20 mouse cellular contexts compared by ENCODE assay signal in the genomic region with DNA sequence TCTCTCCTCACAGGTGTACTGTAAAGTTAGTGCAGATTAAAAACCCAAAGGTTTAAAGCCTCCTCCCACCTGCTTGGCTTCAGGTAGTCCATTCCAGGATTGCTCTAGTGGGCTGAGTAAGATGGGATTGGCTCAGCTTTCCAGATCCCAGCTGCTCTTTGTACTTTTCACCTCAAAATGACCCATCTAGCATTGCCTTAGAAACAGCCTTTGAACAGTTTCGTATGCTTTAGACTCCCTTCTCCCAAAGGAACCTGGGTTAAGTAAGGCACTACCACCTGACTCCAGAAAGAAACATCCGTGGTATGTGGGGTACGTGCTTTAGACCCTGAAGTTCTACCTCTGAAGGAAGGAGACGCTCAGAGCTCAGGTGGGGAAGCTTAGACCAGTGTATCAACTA. TPM values are rescaled to one million over a fixed set of nuclear protein-coding genes. Genes with fewer than 3 reads are reported as not detected.
DNase-seq lines count a peak whose midpoint lies in the region; ATAC-seq and TF ChIP-seq lines count a peak whose summit lies in the region.
"Had no signal": no experiment of that assay in that cellular context is flagged by ENCODE, and none has a peak within 500 bp of the region (broad histone marks: within the 10 kb centered on the region; RNA-seq: fewer than 3 reads in every experiment).

No protein-coding gene starts in this region.

- no peak overlapping the region for H3K9ac ChIP-seq in neural tube, embryonic 12.5 days
- H3K9ac ChIP-seq in liver, embryonic 11.5 days (ENCODE audit: low read depth, low read length), result no peak overlapping the region
- no peak overlapping the region for H3K9ac ChIP-seq in lung, postnatal 0 days (replicated peaks; ENCODE audit: low read depth)
- H3K9ac ChIP-seq: hindbrain, embryonic 15.5 days; liver, embryonic 13.5 days; lung, embryonic 15.5 days; midbrain, embryonic 12.5 days had no signal

- WGBS in neural tube, embryonic 12.5 days, result 68% methylated on average over 4 of the region's 4 CpGs
- 14% methylated on average over 4 of the region's 4 CpGs for WGBS in small intestine, adult 2 months
- WGBS in liver, embryonic 11.5 days, result 44% methylated on average over 4 of the region's 4 CpGs
- WGBS in lung, postnatal 0 days, result 40% methylated on average over 4 of the region's 4 CpGs

- H3K4me1 ChIP-seq in neural tube, embryonic 12.5 days, result peaks cover 12% of the 10 kb centered on the region; the same call in 1 of the 2 replicates
- H3K4me1 ChIP-seq in small intestine, adult 2 months (ENCODE audit: control insufficient read depth, insufficient read depth, insufficient read length, low read length), result peaks cover 14% of the 10 kb centered on the region
- H3K4me1 ChIP-seq in liver, embryonic 11.5 days (replicated peaks; ENCODE audit: control insufficient read depth, insufficient read depth, low read length), result no peaks in the 10 kb centered on the region
- H3K4me1 ChIP-seq in lung, postnatal 0 days (ENCODE audit: insufficient read depth, low read depth, low read length), result 0 out of 2 replicates have a peak, but pooled peaks cover under 1% of the 10 kb centered on the region
- H3K4me1 ChIP-seq: liver, embryonic 13.5 days had no signal

- no peaks in the 10 kb centered on the region for H3K36me3 ChIP-seq in neural tube, embryonic 12.5 days
- H3K36me3 ChIP-seq in small intestine, adult 2 months (ENCODE audit: control insufficient read depth, insufficient read depth, low read length), result no peaks in the 10 kb centered on the region
- no peaks in the 10 kb centered on the region for H3K36me3 ChIP-seq in liver, embryonic 11.5 days (ENCODE audit: control insufficient read depth, insufficient read depth, low read length)
- H3K36me3 ChIP-seq in lung, postnatal 0 days (ENCODE audit: insufficient read depth, low read length), result no peaks in the 10 kb centered on the region
- H3K36me3 ChIP-seq: hindbrain, embryonic 15.5 days; liver, embryonic 13.5 days; lung, embryonic 15.5 days; midbrain, embryonic 12.5 days had no signal

- H3K4me3 ChIP-seq in neural tube, embryonic 12.5 days, result no peak overlapping the region
- no peak overlapping the region for H3K4me3 ChIP-seq in small intestine, adult 2 months (ENCODE audit: low read depth, low read length)
- H3K4me3 ChIP-seq in liver, embryonic 11.5 days (ENCODE audit: low read depth, low read length), result no peak overlapping the region
- no peak overlapping the region for H3K4me3 ChIP-seq in lung, postnatal 0 days (ENCODE audit: low read depth, low read length)
- H3K4me3 ChIP-seq: hindbrain, embryonic 15.5 days; layer of hippocampus, adult 2 months; liver, embryonic 13.5 days; lung, embryonic 15.5 days; midbrain, embryonic 12.5 days had no signal

- DNase-seq in heart, adult 11 months, result peak; percentile 74
- no peak for DNase-seq in heart, adult 18-20 months
- no peak for DNase-seq in neural tube, embryonic 10.5 days (ENCODE audit: extremely low spot score, low spot score)
- no peak for DNase-seq in urinary bladder, adult 2 months (ENCODE audit: low spot score)
- no peak for DNase-seq in liver, embryonic 11.5 days (ENCODE audit: low spot score)
- no peak for DNase-seq in lung, postnatal 0 days (ENCODE audit: low spot score)
- DNase-seq: adrenal gland, adult 8-10 months; cerebellum, postnatal 25 days; gastrocnemius, postnatal 14 days; left cerebral cortex, postnatal 4 days; liver, embryonic 13.5 days had no signal

- TF ChIP-seq EP300 in lung, postnatal 0 days (IDR thresholded peaks at IDR 0.05), result no peak

- peaks cover 22% of the 10 kb centered on the region for H3K27me3 ChIP-seq in neural tube, embryonic 12.5 days (replicated peaks)
- H3K27me3 ChIP-seq in small intestine, adult 2 months (ENCODE audit: control insufficient read depth, insufficient read depth, low read length), result 0 out of 2 replicates have a peak, but pooled peaks cover 3% of the 10 kb centered on the region
- peaks cover 38% of the 10 kb centered on the region for H3K27me3 ChIP-seq in liver, embryonic 11.5 days (replicated peaks; ENCODE audit: control insufficient read depth, insufficient read depth, low read length)
- peaks cover 15% of the 10 kb centered on the region for H3K27me3 ChIP-seq in lung, postnatal 0 days (replicated peaks; ENCODE audit: insufficient read depth, low read length)

- no peak for TF ChIP-seq CTCF in small intestine, adult 2 months (IDR thresholded peaks at IDR 0.05; ENCODE audit: extremely low read depth, insufficient read length, insufficient replicate concordance, low read depth, low read length)
- TF ChIP-seq CTCF in lung, postnatal 0 days (IDR thresholded peaks at IDR 0.05), result no peak

- ATAC-seq in neural tube, embryonic 12.5 days (ENCODE audit: low FRiP score, low read depth), result no peak
- ATAC-seq in liver, embryonic 11.5 days (replicated peaks; ENCODE audit: low FRiP score), result no peak
- ATAC-seq in lung, postnatal 0 days, result no peak

- no peak overlapping the region for H3K27ac ChIP-seq in neural tube, embryonic 12.5 days
- H3K27ac ChIP-seq in small intestine, adult 2 months (ENCODE audit: insufficient read depth, low read depth, low read length), result peak overlapping the region; percentile 98
- no peak overlapping the region for H3K27ac ChIP-seq in liver, embryonic 11.5 days (ENCODE audit: low read depth, low read length)
- H3K27ac ChIP-seq in lung, postnatal 0 days (ENCODE audit: low read length), result no peak overlapping the region
- H3K27ac ChIP-seq: hindbrain, embryonic 15.5 days; layer of hippocampus, adult 2 months; liver, embryonic 13.5 days; lung, embryonic 15.5 days; midbrain, embryonic 12.5 days had no signal

- TF ChIP-seq POLR2A in small intestine, adult 2 months (IDR thresholded peaks at IDR 0.05; ENCODE audit: low read depth, low read length), result no peak

- H3K9me3 ChIP-seq in neural tube, embryonic 12.5 days, result no peaks in the 10 kb centered on the region
- no peaks in the 10 kb centered on the region for H3K9me3 ChIP-seq in liver, embryonic 11.5 days (ENCODE audit: control insufficient read depth, low read length)
- H3K9me3 ChIP-seq in lung, postnatal 0 days (ENCODE audit: low read length), result no peaks in the 10 kb centered on the region
- H3K9me3 ChIP-seq: hindbrain, embryonic 15.5 days; liver, embryonic 13.5 days; lung, embryonic 15.5 days; midbrain, embryonic 12.5 days had no signal

- H3K4me2 ChIP-seq in neural tube, embryonic 12.5 days (replicated peaks), result peak overlapping the region; percentile 38; the same call in 1 of the 2 replicates
- no peak overlapping the region for H3K4me2 ChIP-seq in liver, embryonic 11.5 days
- no peak overlapping the region for H3K4me2 ChIP-seq in lung, postnatal 0 days (replicated peaks; ENCODE audit: low read depth, low read length)
- H3K4me2 ChIP-seq: hindbrain, embryonic 15.5 days; liver, embryonic 13.5 days; lung, embryonic 15.5 days; midbrain, embryonic 12.5 days had no signal

RNA-seq across cellular contexts. Expression of gene Pax8, which starts 6.3 kb away (rescaled TPM):
- total RNA-seq in heart, adult 18-20 months (2021), result not detected
- 50.0 and 56.2 TPM in 2 replicates for polyA plus RNA-seq in neural tube, embryonic 12.5 days (2016; fragmentation: Nextera tagmentation; extraction: Ambion mirVana)
- polyA plus RNA-seq in small intestine, adult 2 months (2012; rRNA removed), result 2.4 and 10.4 TPM in 2 replicates
- not detected in 2 replicates for polyA plus RNA-seq in urinary bladder, adult 2 months (2012; rRNA removed)
- 0.44 and 0.62 TPM in 2 replicates for polyA plus RNA-seq in liver, embryonic 11.5 days (2014; fragmentation: Nextera tagmentation; extraction: Ambion mirVana)
- not detected in 2 replicates for polyA plus RNA-seq in lung, postnatal 0 days (2015; fragmentation: Nextera tagmentation; extraction: Ambion mirVana)
- total RNA-seq: adrenal gland, adult 8-10 months; gastrocnemius, postnatal 14 days; layer of hippocampus, adult 2 months; left cerebral cortex, postnatal 4 days; MEL had no signal
- polyA plus RNA-seq: frontal cortex, adult 2 months; heart, postnatal 0 days had no signal
